Mouse (Mus musculus) lung, embryonic 16.5 days (tissue): ENCODE results near the gene Ndn. TPM values are rescaled to one million over a fixed set of nuclear protein-coding genes. Genes with fewer than 3 reads are reported as not detected.

Experiments used
- ATAC-seq: fragments of 200-750 bp; cut with Nextera tagmentation; 2 replicates; pipeline ENCODE4 v1.8.0; 2017; ENCODE audit warnings: low read depth, mild to moderate bottlenecking, moderate library complexity
- H3K27ac ChIP-seq: fragments of 300-500 bp; sonication (generic); 2 replicates; pipeline ENCODE4 v1.5.1; 2014; ENCODE audit warnings: mild to moderate bottlenecking, control low read depth, low read length
- H3K27me3 ChIP-seq: fragments of 300-500 bp; sonication (generic); 2 replicates; pipeline ENCODE4 v1.6.1; 2014; ENCODE audit warnings: low read depth, low read length, mixed read lengths; ENCODE audit not compliant: control insufficient read depth, insufficient read depth
- H3K36me3 ChIP-seq: fragments of 300-500 bp; sonication (generic); 2 replicates; pipeline ENCODE4 v1.6.1; 2014; ENCODE audit warnings: low read length; ENCODE audit not compliant: control insufficient read depth, insufficient read depth
- H3K4me1 ChIP-seq: fragments of 300-500 bp; sonication (generic); replicated peaks from 2 replicates; pipeline ENCODE4 v1.6.1; 2014; ENCODE audit warnings: low read length, mixed read lengths; ENCODE audit not compliant: control insufficient read depth, insufficient read depth
- H3K4me2 ChIP-seq: fragments of 300-500 bp; sonication (generic); 2 replicates; pipeline ENCODE4 v1.6.1; 2014; ENCODE audit warnings: low read depth, low read length, control low read depth
- H3K4me3 ChIP-seq: fragments of 300-500 bp; sonication (generic); 2 replicates; pipeline ENCODE4 v1.5.1; 2014; ENCODE audit warnings: mild to moderate bottlenecking, low read length, control low read depth
- H3K9ac ChIP-seq: fragments of 300-500 bp; sonication (generic); 2 replicates; pipeline ENCODE4 v1.6.1; 2014; ENCODE audit warnings: low read length, control low read depth
- H3K9me3 ChIP-seq: fragments of 300-500 bp; sonication (generic); 2 replicates; pipeline ENCODE4 v1.6.1; 2016; ENCODE audit warnings: low read length; ENCODE audit not compliant: control insufficient read depth
- WGBS: fragments of 180-500 bp; shearing (Covaris S2); extraction: QIAGEN DNeasy Blood & Tissue Kit; methylation state at CpG from one replicate; pipeline ENCODE4 v1.1.7; 2014; 5-methylcytosine and 5-hydroxymethylcytosine counted together
- polyA plus RNA-seq: library from polyadenylated mRNA; unstranded; fragments of >200 nt; fragmentation: Nextera tagmentation; extraction: Ambion mirVana; gene quantifications from 2 replicates; pipeline ENCODE4 v1.2.1, GENCODE M21; 2015

Ndn gene
- polyA plus RNA-seq: 62.8 and 67.0 TPM in 2 replicates

DNA sequence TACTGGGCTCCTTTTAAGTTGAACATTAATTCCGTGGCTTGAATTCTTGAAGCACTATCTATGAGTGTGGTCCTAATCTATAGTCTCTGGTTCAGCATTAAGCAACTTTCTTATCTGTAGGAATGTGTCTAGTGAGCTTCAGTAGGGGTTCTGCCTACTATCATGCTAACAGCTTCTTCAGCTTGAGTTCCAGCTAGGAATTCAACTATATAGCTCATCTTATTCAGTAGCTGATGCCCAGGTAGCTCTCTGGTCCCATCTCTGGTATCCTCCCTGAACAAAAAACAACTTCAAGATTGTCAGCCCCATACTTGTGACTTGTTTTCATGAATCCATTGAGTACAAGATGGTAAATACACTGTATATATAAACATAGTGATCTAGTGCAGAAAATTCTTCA is at the start of gene Ndn:
Ndn (plus strand) TSS at position 301 of the 400 bp plus-strand sequence.
- Histone ChIP-seq H3K27ac (no peak within 1 kb of the TSS), H3K4me3 (no peak within 1 kb of the TSS), H3K9ac (no peak within 1 kb of the TSS), H3K9me3 (no peaks in the 10 kb centered on the region), H3K4me2 (no peak within 1 kb of the TSS), H3K27me3 (no peaks in the 10 kb centered on the region), H3K36me3 (no peaks in the 10 kb centered on the region), H3K4me1 (no peaks in the 10 kb centered on the region; the same call in none of the 2 replicates)
- WGBS: 52% methylated on average over 1 of the region's 1 CpGs
- no peak for ATAC-seq

- no peak for ATAC-seq
- Histone ChIP-seq H3K36me3 (no peaks in the 10 kb centered on the region), H3K9me3 (no peaks in the 10 kb centered on the region), H3K27me3 (no peaks in the 10 kb centered on the region), H3K4me3 (no peak overlapping the region), H3K4me2 (no peak overlapping the region), H3K4me1 (no peaks in the 10 kb centered on the region), H3K27ac (no peak overlapping the region), H3K9ac (no peak overlapping the region)
- WGBS: 85% methylated on average over 3 of the region's 3 CpGs
Observed at GRCm38 (mm10) chr7:62302451-62302850, 43.9 kb upstream of the Ndn start.

DNA sequence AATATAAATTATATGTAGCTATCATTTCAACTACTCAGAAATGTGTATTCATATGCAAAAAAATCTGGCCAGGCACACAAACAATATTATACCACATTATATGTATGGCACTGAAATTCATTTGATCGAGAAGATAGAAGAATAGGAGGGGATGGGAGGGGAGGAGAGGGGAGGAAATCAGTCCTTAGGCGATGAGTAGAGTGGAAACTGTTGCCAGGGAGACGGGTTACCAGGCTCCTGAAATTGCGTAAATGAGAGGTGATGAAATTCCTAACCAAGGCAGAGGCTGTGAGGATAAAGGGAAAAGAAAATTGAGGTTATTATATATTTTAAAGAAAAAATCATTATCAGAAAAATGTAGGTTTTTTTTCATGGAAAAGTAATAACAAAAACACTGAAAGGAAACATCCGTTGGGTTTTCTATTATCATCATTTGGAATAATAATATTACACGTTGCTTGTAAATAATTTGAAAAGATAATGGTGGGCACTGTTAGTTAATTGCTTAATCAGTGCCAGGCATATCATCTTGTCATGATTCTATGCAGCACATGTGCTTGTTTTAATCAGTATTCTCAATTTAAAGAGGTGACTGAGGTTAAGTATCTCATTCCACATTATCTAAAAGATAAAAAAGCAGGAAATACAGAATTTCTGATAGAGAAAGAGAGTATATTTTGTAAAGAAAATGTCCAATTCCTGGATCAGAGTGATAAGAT is 39.3 kb upstream of the Ndn start:
- Histone ChIP-seq H3K9ac (no peak overlapping the region), H3K27ac (no peak overlapping the region), H3K9me3 (no peaks in the 10 kb centered on the region), H3K27me3 (no peaks in the 10 kb centered on the region), H3K36me3 (no peaks in the 10 kb centered on the region), H3K4me1 (no peaks in the 10 kb centered on the region), H3K4me2 (no peak overlapping the region), H3K4me3 (no peak overlapping the region)
- 48% methylated on average over 6 of the region's 6 CpGs for WGBS
- ATAC-seq: no peak

GRCm38 (mm10) chr7:62316793-62317192 is 29.6 kb upstream of the Ndn start:
- H3K27me3 ChIP-seq: no peaks in the 10 kb centered on the region
- H3K4me1 ChIP-seq: no peaks in the 10 kb centered on the region
- no peaks in the 10 kb centered on the region for H3K9me3 ChIP-seq
- WGBS: 63% methylated on average over 5 of the region's 5 CpGs
- H3K27ac ChIP-seq: no peak overlapping the region
- ATAC-seq: no peak
- H3K36me3 ChIP-seq: no peaks in the 10 kb centered on the region
- H3K4me3 ChIP-seq: no peak overlapping the region
- no peak overlapping the region for H3K4me2 ChIP-seq
- H3K9ac ChIP-seq: no peak overlapping the region

GRCm38 (mm10) chr7:62345411-62345810 is 958 bp upstream of the Ndn start:
- no peak overlapping the region for H3K4me3 ChIP-seq
- H3K4me1 ChIP-seq: no peaks in the 10 kb centered on the region; the same call in none of the 2 replicates
- 14% methylated on average over 1 of the region's 1 CpGs for WGBS
- no peaks in the 10 kb centered on the region for H3K9me3 ChIP-seq
- no peaks in the 10 kb centered on the region for H3K27me3 ChIP-seq
- H3K9ac ChIP-seq: no peak overlapping the region
- H3K4me2 ChIP-seq: no peak overlapping the region
- no peak overlapping the region for H3K27ac ChIP-seq
- H3K36me3 ChIP-seq: no peaks in the 10 kb centered on the region
- no peak for ATAC-seq

- H3K4me3 ChIP-seq: peak overlapping the region; percentile 53
- H3K4me2 ChIP-seq: peak overlapping the region; percentile 69
- H3K36me3 ChIP-seq: no peaks in the 10 kb centered on the region
- peak; percentile 97 for ATAC-seq
- H3K9me3 ChIP-seq: no peaks in the 10 kb centered on the region
- no peaks in the 10 kb centered on the region; the same call in none of the 2 replicates for H3K4me1 ChIP-seq
- H3K9ac ChIP-seq: peak overlapping the region; percentile 66
- 14% methylated on average over 42 of the region's 42 CpGs for WGBS
- H3K27me3 ChIP-seq: no peaks in the 10 kb centered on the region
- H3K27ac ChIP-seq: no peak overlapping the region
Observed at GRCm38 (mm10) chr7:62348106-62348803, 1.9 kb downstream of the Ndn start.

GRCm38 (mm10) chr7:62348804-62349190 is 2.4 kb downstream of the Ndn start:
- H3K36me3 ChIP-seq: no peaks in the 10 kb centered on the region
- H3K4me3 ChIP-seq: peak overlapping the region; percentile 53
- H3K9ac ChIP-seq: peak overlapping the region; percentile 66
- no peak overlapping the region for H3K27ac ChIP-seq
- peak; percentile 32 for ATAC-seq
- WGBS: 32% methylated on average over 17 of the region's 17 CpGs
- no peaks in the 10 kb centered on the region for H3K9me3 ChIP-seq
- no peaks in the 10 kb centered on the region; the same call in none of the 2 replicates for H3K4me1 ChIP-seq
- peak overlapping the region; percentile 69 for H3K4me2 ChIP-seq
- no peaks in the 10 kb centered on the region for H3K27me3 ChIP-seq

GRCm38 (mm10) chr7:62351266-62351665 is 4.9 kb downstream of the Ndn start:
- no peak for ATAC-seq
- no peak overlapping the region for H3K4me2 ChIP-seq
- 42% methylated on average over 8 of the region's 8 CpGs for WGBS
- no peaks in the 10 kb centered on the region for H3K27me3 ChIP-seq
- no peak overlapping the region for H3K4me3 ChIP-seq
- H3K36me3 ChIP-seq: no peaks in the 10 kb centered on the region
- H3K9me3 ChIP-seq: no peaks in the 10 kb centered on the region
- H3K9ac ChIP-seq: no peak overlapping the region
- no peaks in the 10 kb centered on the region; the same call in none of the 2 replicates for H3K4me1 ChIP-seq
- no peak overlapping the region for H3K27ac ChIP-seq

- H3K27me3 ChIP-seq: no peaks in the 10 kb centered on the region
- 0 out of 2 replicates have a peak, but pooled peaks cover 2% of the 10 kb centered on the region for H3K9me3 ChIP-seq
- H3K4me1 ChIP-seq: no peaks in the 10 kb centered on the region
- H3K27ac ChIP-seq: no peak overlapping the region
- no peak overlapping the region for H3K4me3 ChIP-seq
- no peak overlapping the region for H3K4me2 ChIP-seq
- WGBS: 54% methylated on average over 7 of the region's 7 CpGs
- no peaks in the 10 kb centered on the region for H3K36me3 ChIP-seq
- H3K9ac ChIP-seq: no peak overlapping the region
- no peak for ATAC-seq
Observed at GRCm38 (mm10) chr7:62365039-62365636, 18.8 kb downstream of the Ndn start.
